Mouse (Mus musculus) naive thymus-derived CD4-positive, alpha-beta T cell, adult 2 months (primary cell): ENCODE measurements around the gene Pld3.
A peak's percentile ranks its signal among the peaks of the same experiment; 100 is the strongest.
"Not testable (repeated sequence)": the region's sequence is repeated elsewhere in the genome, so short reads cannot be mapped to it uniquely, and the experiment has no call there.

ENCODE experiments used
- DNase-seq: peaks from one replicate; pipeline ENCODE4 v3.0.0-alpha.2; 2011; ENCODE audit warnings: low read depth

Gene Pld3

DNA sequence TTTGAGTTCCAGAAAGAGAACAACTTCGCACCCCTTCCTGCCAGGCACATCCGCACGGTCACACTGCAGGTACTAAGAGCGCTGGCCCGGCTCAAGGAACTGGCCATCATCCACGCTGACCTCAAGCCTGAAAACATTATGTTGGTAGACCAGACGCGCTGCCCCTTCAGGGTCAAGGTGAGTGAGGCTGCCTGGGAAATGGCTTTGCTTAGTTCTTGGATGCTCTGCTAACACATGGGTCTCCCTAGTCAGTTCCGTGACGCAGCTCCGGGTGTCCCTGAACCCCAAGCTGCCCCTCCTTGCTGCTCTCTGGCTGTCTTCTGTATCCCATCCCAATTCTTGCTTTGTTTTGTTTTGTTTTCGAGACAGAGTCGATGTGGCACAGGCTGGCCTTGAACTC is 29.2 kb downstream of the Pld3 start:
- no peak for DNase-seq

DNA sequence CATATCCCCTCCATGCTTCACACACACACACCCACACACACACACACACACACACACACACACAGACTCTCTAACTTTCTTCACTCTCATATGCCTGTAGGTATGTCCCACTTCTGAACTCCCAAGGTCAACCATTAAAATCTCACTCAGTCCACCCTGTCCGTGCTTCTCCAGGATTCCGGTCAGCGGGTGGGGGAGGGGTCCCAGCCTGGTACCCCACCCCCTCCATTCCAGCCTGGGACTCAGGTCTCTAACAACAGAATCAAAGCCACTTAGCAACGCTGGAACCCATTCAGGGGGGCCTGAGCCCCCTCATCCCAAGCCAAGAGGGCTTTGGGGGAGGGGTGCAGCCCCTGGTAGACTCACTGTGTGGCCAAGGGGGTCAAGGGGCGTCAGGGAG is 30.1 kb downstream of the Pld3 start, which contains the start of gene Hipk4:
Hipk4 (plus strand) TSS at position 301 of the 400 bp plus-strand sequence.
- no peak for DNase-seq

DNA sequence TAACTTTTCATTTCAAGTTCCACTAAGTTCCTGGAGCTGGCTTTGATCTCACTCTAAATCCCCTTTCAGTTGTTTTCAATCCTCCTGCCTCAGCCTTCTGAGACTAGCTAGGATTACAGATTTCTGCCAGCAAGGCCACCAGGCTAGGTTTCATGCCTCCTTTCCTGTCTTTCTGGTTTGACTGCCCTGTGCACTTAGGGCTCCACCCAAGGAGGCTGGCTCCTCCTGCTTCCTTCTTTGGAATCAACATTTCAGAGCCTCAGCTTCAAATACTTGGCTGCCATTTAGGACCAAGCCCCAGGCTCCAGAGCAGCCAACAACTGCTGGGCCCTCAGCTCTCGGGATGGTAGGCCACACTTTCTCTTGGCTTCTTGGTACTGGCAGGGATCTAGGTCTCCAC is 32.4 kb downstream of the Pld3 start:
- DNase-seq, result no peak

DNA sequence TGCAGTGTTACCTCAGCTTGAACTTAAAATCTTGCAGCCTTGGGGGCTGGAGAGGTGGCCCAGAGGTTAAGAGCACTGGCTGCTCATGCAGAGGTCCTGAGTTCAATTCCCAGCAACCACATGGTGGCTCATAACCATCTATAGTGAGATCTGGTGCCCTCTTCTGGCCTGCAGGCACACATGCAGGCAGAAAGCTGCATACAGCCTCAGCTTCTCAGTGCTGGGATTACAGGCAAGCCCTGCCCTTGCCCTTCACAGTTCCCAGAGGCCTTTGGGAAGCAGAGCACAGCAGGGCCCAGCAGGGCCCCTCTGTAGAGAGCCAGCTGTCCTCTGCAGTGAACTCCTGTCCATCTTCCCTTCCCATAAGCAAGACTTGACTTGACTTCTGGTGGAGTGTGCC is 32.9 kb downstream of the Pld3 start:
- no peak for DNase-seq

DNA sequence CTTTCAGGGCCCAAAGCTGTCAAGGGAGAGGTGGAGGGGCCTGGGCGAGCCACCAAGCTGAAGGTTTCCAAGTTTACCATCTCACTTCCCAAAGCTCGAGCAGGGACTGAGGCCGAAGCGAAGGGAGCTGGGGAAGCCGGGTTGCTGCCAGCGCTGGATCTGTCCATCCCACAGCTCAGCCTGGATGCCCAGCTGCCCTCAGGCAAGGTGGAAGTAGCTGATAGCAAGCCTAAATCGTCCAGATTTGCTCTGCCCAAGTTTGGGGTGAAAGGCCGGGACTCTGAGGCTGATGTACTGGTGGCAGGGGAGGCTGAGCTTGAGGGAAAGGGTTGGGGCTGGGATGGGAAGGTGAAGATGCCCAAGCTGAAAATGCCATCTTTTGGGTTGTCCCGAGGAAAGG is 34.7 kb downstream of the Pld3 start:
- DNase-seq, result no peak

DNA sequence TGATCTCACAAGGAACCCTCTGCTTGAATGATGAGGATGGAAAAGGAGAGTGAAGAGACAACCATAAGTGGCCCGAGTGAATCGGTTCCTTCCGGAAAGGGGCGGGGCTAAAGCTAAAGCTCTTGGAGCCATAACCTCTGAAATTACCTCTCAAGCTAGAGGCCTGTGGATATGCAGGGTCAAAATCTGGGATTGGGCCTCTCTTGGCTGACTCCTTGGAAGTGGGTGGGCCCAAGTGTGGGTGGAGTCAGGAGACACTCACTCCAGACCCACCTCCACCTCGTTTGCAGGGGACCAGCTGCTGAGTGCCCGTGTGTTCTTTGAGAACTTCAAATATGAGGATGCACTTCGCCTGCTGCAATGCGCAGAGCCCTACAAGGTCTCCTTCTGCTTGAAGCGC is 38.1 kb downstream of the Pld3 start:
- DNase-seq, result no peak

DNA sequence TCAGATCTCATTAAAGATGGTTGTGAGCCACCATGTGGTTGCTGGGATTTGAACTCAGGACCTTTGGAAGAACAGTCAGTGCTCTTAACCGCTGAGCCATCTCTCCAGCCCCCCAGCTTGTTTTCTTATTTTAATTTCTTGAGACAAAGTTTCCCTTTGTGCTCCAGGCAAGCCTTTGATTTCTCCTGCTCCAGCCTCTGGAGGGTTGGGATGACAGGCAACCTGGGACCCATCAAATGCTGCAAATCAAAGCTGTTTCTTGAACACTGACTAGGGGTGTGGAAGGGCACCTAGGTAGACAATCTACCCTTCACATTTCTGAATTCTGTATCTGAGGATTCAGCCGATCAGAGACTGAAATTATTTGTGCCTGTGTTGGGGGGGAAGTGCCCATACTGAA is 42.2 kb downstream of the Pld3 start:
- DNase-seq, result no peak

DNA sequence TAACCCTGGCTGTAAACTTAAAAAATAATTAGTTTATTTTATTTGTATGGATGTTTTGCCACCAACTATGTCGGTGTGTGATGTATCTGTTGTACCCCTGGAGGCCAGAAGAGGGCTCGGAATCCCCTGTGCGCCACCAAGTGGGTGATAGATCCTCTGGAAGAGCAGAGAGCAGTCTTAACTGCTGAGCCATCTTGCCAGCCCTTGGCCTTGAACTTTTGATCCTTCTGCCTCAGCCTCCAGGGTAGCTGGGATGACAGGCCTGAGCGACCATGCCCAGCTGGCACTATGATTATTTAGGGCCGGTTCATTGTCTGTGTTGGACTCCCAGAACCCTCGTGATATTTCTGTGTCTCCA is 44.4 kb downstream of the Pld3 start:
- DNase-seq, result peak; percentile 85

DNA sequence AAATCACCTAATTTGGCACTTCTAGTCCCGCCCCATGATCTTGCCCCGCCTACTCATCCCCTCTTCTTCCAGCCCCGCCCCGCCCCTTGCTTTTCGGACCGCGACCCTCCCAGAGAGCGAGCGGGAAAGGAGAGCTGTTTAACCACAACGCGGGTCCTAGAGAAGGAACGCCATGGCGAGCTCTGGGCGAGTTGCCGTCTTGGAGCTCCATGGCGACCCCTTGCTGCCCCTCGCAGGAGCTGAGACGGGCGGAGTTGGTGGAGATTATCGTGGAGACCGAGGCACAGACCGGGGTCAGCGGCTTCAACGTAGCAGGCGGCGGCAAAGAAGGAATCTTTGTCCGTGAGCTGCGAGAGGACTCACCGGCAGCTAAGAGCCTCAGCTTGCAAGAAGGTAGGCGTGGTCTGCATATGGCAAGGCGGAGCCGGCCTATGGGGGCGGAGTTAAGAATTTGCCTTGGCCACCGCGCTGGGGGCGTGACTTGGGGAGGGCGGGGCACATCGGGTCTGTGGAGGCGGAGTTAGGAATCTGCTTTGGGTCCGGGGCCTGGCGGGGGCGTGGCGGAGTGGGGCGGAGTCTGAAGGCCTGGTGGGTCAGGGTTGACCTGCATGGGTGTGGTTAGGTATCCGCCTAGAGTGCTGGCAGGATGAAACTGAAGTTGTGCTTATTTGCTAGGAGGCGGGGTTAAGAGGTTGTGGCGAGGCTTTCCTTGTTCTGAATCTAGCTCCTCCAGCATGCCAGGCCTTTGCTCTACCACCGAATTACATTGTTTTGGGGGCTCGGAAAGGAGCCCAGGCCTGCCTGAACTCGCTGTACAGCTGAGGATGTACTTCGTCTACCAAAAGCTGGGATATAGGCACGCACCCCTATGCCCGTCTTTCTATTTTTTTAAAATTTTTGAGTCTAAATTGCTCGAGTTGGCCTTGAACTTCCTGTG is 45.0 kb downstream of the Pld3 start:
- peak; percentile 98 for DNase-seq

DNA sequence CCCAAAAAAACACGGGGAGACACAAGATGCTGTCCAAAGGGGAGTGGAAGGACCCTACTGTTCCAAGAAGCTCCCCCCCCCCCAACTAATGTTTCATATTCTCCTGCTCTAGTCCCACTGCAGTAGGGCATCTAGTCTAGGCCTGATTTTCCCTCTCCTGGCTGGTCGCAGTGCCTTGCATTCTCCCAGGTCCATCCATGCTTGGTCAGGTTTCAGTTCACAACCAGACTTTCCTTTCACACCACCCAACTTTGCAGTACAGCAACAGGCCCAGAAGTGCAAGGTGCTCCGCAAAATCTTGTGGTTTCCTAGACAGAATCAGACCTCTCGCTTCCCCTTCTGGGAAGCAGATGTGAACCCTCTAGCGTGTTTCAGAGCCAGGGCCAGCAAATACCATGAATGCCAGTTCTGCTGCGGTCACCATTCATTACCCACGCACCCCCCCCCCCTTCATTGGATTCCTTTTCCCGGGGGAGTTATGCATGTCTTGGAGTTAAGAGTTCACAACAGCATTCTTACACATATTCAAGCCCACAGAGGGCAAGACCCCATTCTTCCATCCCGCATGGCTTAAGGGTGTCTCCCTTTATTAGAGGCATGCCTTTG is 46.1 kb downstream of the Pld3 start:
- DNase-seq, result no peak

DNA sequence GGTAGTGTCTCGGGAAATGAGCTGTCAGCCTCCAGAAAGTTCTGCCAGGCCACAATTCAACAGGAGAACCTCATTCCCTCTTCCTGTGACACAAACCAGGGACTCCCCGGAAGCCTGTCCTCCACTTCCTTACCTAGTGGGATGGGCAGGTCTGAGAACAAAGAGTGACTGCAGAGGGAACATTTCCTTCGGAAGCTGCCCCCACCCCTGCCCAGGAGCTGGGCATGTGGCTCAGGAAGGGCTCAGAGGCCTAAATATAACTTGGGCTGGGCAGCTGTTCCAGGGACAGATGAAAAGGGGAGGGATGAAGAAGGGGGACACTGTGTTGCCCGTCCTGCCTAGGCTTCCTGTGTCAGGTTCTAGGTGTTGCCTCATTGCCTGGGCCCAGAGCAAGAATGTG is 51.4 kb downstream of the Pld3 start:
- DNase-seq, result no peak

DNA sequence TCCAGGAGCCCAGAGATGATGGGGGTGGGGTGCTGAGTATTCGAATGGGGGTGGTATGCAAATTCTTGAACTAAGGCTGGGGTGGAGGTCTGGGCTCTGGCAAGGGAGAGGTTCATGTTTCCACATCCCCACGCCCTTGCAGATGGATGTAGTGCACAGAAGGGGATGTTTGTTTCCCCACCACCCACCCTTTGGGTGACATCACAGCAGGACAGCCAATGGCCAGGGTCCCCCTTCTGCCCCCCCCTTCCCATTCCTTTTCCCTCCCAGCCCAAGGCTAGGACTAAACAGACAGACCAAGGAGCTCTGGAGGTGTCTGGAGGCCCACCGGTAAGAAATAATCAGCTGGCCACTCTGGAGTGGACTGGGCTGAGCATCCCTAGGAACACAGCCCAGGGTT is 54.0 kb downstream of the Pld3 start, which contains the start of gene Prx:
Prx (plus strand) TSS at position 289 of the 400 bp plus-strand sequence.
- DNase-seq, result no peak

DNA sequence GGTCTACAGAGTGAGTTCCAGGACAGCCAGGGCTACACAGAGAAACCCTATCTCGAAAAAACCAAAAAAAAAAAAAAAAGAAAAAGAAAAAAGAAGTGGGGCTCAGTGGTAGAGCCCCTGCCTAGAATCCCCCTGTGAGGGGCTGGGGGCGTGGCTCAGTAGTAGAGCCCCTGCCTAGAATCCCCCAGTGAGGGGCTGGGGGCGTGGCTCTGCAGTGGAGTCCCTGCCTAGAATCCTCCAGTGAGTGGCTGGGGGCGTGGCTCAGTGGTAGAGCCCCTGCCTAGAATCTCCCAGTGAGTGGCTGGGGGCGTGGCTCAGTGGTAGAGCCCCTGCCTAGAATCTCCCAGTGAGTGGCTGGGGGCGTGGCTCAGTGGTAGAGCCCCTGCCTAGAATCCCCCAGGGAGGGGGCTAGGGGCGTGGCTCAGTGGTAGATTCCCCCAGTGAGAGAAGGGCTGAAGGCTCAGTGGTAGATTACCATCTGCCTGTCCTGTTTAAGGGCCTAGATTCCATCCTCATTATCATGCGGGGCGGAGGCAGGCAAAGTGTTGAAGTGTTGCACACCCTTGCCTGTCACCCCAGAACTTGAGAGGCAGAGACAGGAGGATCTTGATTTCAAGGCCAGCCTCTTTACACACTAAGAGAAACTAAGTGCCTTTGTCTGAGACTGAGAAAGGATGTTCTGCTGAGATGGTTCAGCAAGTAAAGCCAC is 58.2 kb downstream of the Pld3 start:
- not testable (repeated sequence) for DNase-seq

DNA sequence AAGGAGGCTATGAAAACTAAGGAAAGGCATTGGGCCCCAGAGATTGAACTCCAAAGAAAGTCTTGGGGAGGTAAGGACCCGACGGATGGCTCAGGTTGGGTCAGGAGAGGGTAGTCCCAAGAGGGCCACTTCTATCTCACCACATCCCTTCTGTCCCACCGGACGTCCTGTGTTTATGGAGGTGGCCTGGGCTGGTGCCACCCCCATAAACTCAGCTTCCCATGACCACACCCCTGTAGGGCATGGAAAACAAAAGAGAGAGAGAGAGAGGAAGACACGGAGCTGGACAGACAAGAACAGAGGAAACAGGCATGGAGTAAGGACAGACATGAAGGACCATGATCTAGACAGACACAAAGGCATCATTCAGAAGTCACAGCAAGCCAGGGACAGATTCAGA is 59.6 kb downstream of the Pld3 start:
- DNase-seq, result no peak

DNA sequence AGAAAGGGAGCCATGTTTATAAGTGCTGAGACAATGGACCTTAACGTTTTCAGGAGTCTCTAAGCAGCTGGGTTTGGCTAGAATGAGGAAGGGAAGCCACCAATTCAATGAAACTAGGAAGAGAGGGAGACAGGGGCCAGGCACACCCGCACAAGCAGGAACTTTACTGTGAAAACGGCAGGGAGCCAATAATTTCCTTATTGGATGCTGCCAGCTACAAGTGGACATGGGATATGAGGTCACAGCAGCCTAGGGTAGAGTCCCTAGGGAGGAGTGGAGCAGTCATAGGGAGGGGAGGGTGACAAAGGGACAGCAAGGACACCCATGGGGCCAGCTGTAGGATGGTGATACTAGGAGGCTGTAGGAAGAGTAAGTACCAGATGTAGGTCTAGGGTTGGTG is 60.0 kb downstream of the Pld3 start:
- DNase-seq, result no peak

DNA sequence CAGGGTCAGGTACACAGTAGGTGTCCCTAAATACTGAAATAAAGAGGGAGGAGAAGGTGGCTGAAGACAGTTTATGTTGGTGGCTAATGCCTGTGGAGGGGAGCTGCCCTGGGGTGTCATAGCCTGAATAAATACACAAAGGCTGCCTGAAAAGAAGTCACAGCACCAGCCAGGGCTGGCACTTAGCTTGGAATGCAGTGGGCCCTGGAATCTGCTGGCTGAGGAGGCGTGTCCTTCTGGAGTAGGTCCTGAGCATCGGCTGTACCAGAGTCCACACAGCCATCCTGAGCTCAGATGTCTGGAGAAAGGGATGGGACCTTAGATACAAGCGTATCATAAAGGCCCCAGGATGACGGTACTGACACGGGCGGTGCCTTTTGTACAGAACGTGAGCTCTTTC is 61.2 kb downstream of the Pld3 start:
- DNase-seq, result peak; percentile 16

DNA sequence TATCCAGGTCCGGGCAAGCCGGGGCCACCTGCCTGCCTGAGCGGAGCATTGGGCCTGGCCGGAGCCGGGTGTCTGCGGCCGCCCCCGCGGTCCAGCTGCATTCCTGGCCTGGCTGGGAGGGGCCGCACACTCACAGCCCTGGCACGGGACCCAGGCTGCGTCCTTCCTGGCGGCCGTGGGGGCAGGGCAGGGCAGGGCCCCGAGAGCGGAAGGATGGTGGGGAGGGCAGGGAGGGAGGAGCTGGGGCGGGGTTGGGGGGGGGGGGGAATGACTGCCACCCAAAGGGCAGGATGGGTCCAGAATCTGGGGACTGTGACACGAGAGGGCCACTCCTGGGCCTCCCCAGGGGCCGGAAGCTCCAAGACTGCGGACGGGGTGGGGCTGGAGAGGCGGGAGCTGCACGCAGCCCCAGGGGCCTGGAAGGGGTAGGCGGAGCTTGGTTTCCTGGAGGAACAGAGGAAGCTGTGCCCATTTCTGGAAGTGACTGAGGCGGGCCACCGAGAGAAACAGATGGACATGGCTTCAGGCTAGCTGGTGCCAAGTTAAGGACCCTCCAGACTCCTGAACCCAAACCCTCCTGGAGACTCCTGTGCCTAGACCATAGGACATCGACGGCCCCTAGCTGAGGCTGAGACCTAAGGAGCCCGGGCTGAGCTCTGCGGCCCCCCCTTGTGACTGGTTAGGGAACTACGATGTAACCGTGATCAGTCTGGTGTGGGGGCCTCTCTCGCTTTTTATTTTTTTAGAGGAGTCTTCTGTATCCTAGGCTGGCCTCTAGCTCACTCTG is 62.3 kb downstream of the Pld3 start:
- DNase-seq, result peak; percentile 92

DNA sequence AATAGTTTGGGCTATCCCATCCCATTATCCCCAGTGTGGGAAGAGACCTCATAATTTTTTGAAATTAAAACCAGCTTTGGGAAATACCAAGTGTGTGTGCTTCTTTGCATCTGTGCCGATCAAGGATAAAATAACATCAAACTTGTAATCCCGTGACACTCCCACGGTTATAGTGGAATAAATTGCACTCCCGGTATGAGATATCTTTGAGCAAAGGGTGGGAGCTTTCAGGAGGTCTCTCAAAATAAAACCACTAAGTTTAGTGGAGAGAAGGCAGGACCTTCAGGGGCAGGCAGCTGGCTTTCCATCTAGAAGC is 62.8 kb downstream of the Pld3 start:
- DNase-seq, result no peak

DNA sequence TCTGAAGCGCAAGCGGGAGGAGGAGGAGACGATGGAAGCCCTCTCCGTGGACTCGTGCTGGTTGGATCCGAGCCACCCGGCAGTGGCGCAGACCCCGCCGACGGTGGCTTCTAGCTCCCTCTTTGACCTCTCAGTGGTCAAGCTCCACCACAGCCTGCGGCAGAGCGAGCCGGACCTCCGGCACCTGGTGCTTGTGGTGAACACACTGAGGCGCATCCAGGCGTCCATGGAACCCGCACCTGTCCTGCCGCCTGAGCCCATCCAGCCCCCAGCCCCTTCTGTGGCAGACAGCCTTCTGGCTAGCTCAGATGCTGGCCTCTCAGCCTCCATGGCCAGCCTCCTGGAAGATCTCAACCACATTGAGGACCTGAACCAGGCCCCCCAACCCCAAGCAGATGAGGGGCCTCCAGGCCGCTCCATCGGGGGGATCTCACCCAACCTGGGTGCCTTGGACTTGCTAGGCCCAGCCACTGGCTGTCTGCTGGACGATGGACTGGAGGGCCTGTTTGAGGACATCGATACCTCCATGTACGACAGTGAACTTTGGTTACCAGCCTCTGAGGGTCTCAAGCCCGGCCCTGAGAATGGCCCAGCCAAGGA is 63.6 kb downstream of the Pld3 start:
- peak; percentile 33 for DNase-seq

DNA sequence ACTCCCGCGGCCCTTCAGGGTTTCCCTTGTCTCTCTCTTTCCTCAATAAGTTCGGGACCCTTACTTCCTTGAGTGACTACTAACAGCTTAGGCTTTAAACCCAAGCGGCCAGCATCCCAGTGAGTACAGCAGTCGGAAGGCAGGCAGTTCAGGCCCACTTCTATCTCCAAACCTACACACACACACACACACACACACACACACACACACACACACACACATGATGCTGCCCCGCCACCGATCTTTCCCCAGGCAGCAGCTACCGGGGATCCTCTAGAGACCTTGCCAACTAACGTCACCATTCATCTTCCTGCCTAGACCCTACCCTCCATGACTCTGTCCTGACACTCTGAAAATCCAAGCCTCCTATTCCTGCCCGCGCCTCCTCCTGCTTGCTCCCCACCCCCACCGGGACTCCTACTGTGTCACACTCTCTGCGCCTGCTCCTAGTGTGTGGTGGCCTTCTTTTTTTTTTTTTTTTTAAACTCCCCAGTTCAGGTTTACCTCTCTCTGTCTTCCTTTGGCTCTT is 65.2 kb downstream of the Pld3 start:
- peak; percentile 72 for DNase-seq
